Mouse (Mus musculus) cerebellum, adult 11 months (tissue): ENCODE results near the gene Ndufc1.
A peak's percentile ranks its signal among the peaks of the same experiment; 100 is the strongest.
"Not testable (repeated sequence)": the region's sequence is repeated elsewhere in the genome, so short reads cannot be mapped to it uniquely, and the experiment has no call there.

Experiments used
- DNase-seq: peaks from one replicate; pipeline ENCODE4 v3.0.0; 2022

Gene Ndufc1

GRCm38 (mm10) chr3:51395461-51396145, 13.2 kb downstream of the Ndufc1 start:
- no peak for DNase-seq

GRCm38 (mm10) chr3:51394881-51395280, 13.9 kb downstream of the Ndufc1 start:
- DNase-seq = no peak

GRCm38 (mm10) chr3:51393651-51394050, 15.1 kb downstream of the Ndufc1 start:
- no peak for DNase-seq

- DNase-seq = not testable (repeated sequence)
These were observed 15.8 kb downstream of the Ndufc1 start for GRCm38 (mm10) chr3:51393018-51393417.

- DNase-seq = no peak
These were observed 17.2 kb downstream of the Ndufc1 start for GRCm38 (mm10) chr3:51391591-51391990.

GRCm38 (mm10) chr3:51391095-51391494, 17.7 kb downstream of the Ndufc1 start:
- no peak for DNase-seq

- DNase-seq = no peak
These were observed 19.9 kb downstream of the Ndufc1 start for GRCm38 (mm10) chr3:51388904-51389303.

- DNase-seq = peak; percentile 39
These were observed 20.9 kb downstream of the Ndufc1 start for GRCm38 (mm10) chr3:51387868-51388381.

- DNase-seq = no peak
These were observed 21.7 kb downstream of the Ndufc1 start for GRCm38 (mm10) chr3:51387134-51387451.

GRCm38 (mm10) chr3:51386441-51387133, 22.2 kb downstream of the Ndufc1 start:
- no peak for DNase-seq

- DNase-seq = peak; percentile 57
These were observed 25.4 kb downstream of the Ndufc1 start for GRCm38 (mm10) chr3:51383409-51383808.

GRCm38 (mm10) chr3:51380660-51381014, 28.2 kb downstream of the Ndufc1 start:
- no peak for DNase-seq

GRCm38 (mm10) chr3:51379786-51380659, 28.8 kb downstream of the Ndufc1 start:
- DNase-seq = no peak

GRCm38 (mm10) chr3:51378665-51378946, 30.2 kb downstream of the Ndufc1 start:
- DNase-seq = no peak

GRCm38 (mm10) chr3:51377878-51378664, 30.7 kb downstream of the Ndufc1 start:
- DNase-seq = no peak

- DNase-seq = peak; percentile 44
These were observed 33.2 kb downstream of the Ndufc1 start for GRCm38 (mm10) chr3:51375307-51376265.

GRCm38 (mm10) chr3:51373544-51373943, 35.2 kb downstream of the Ndufc1 start:
- no peak for DNase-seq

- DNase-seq = no peak
These were observed 35.9 kb downstream of the Ndufc1 start for GRCm38 (mm10) chr3:51372883-51373282.

GRCm38 (mm10) chr3:51371826-51372225, 37.0 kb downstream of the Ndufc1 start:
- no peak for DNase-seq

- DNase-seq = no peak
These were observed 40.8 kb downstream of the Ndufc1 start for GRCm38 (mm10) chr3:51368011-51368410.

- no peak for DNase-seq
These were observed 41.9 kb downstream of the Ndufc1 start for GRCm38 (mm10) chr3:51366926-51367325.

- no peak for DNase-seq
These were observed 43.3 kb downstream of the Ndufc1 start for GRCm38 (mm10) chr3:51365517-51365882.
